Mouse (Mus musculus) effector memory CD4-positive, alpha-beta T cell, adult 5 months (primary cell): ENCODE measurements around the gene Tmprss7. TPM values are rescaled to one million over a fixed set of nuclear protein-coding genes. Genes with fewer than 3 reads are reported as not detected.

Source experiments
- polyA plus RNA-seq: library from polyadenylated mRNA; unstranded; fragments of 100-300 nt; shearing (Covaris generic); gene quantifications from one replicate; pipeline ENCODE4 v1.2.1, GENCODE M21; 2017

Tmprss7 gene
- not detected for polyA plus RNA-seq

DNA sequence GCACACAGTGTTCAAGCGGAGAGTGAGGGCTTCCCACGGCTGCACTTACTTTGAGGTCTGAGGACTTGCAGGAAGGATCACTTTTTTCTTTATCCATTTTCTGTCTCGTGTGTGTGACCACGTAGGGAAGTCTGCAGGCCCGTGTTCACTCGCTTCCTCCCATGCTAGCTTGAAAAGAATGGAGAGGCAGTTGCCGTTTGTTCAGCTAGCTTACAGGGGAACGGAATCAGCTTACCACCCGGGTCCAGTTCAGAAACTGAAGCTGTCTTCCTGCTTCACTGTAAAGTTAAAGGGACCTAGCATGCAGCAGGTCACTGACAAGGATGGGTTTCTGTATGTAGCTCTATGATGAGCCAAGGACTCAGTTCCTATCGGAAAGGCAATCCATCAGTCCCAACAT is at the start of gene Tmprss7:
Tmprss7 (minus strand) TSS at position 101 of the 400 bp plus-strand sequence.

DNA sequence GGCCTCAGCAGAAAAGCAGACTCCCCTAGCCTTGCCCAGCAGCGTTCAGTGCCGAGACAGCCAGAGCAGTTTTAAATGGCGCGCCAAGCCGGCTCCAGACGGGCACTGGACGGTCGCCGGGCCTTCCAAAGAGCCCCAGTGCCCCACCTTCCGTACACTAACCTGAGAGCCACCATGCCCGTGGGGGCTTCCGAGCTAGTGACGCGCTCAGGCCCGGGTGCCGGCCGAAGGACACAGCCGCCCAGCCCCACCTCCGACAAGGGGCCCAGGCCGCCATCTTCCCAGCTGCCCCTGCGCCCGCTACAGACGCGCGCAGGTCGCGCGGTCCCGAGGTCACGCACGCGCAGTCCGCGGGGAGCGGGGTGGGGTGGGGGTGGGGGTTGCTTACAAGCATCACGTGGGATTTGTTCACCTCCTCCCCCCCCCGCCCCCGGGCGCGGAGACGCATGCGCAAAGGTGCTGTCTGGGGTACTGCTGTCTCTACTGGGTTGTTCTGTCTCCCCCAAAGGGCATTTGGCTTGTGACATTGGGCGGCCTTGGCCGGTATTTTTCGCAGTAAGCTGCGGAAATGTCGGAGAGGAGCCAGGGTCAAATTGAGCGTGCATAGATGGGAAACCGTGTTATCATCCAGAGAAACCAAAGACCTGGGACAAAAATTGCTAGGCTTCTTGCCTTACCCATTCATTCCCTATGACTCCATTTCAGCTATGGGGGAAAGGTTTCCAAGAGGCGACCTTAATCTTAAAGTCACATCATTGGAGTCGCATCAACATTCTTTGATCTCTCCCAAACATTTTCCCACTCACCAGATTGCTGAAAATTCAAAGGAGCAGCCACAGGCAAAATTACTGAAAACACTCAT is 49.4 kb upstream of the Tmprss7 start, which contains the start of gene Abhd10:
Abhd10 (minus strand) TSS at position 341 of the 862 bp plus-strand sequence.

DNA sequence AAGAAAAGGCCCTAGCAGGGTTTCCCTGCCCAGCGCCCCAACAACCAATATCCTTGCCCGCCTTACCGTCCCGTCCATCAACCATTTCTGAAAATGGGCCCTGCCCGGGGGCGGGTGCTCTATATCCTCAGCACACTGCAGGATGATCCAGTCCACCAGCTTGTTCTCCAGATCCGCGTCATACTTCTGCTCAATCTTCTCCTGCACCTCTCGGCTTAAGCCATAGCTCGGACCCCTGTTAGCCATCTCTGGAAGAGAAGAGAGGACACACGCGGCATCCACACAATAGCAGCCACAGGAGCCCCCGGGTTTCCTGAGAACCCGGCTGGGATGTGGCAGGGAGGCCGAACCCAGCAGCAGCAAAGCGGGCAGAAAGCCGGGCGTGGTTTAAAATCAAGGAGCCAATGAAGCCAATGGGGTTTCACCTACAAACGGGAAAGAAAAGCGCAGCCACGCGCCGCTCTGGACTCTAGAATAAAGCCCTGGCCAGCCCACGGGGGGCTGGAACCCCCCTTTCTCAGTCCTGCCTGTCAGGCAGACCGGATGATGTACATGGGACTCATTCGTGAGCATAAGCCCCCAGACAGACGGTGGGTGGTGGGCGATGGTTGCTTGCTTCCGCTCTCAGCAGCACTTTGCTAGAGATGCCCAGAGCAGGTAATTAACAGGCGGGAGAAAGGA is 30.7 kb upstream of the Tmprss7 start, which contains the start of gene Tagln3:
Tagln3 (minus strand) TSS at position 548 of the 681 bp plus-strand sequence.

DNA sequence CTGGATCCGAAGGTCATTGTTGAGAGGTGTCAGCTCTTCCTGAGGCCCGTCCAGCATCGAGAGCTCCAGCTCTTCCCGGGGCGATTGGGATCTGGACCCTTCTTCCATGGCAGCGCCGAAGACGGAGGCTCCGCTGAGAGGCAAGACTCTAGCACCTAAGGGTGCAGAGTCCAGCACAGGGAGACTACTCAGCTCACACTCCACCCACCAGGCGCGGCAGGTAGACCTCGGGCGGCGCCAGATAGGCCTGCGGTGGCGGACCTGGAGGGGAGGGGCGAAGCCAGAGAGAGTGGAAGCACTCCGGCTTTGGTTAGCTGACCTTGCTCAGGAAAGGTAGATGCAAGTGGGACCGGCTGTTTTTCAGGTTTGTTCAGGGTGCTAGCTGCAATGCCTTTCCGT is 39.5 kb downstream of the Tmprss7 start, which contains the start of gene BC016579:
BC016579 (minus strand) TSS at position 135 of the 399 bp plus-strand sequence.

GRCm38 (mm10) chr16:45610267-45610666 is 83.2 kb downstream of the Tmprss7 start, which contains the start of gene Gcsam:
Gene Gcsam (plus strand): TSS chr16:45610380.

Other genes with a start within 250 kb of the Tmprss7 start
- gene Gm609, start 200.7 kb downstream of the Tmprss7 start, polyA plus RNA-seq: not detected
- not detected for gene Gm17783, start 161.6 kb downstream of the Tmprss7 start, polyA plus RNA-seq
- gene Slc9c1, start 158.3 kb downstream of the Tmprss7 start, polyA plus RNA-seq: not detected
- gene Gcsam, start 83.3 kb downstream of the Tmprss7 start, polyA plus RNA-seq: 0.15 TPM
- gene BC016579, start 39.6 kb downstream of the Tmprss7 start, polyA plus RNA-seq: not detected
- not detected for gene Tagln3, start 30.9 kb upstream of the Tmprss7 start, polyA plus RNA-seq
- 32.6 TPM for gene Abhd10, start 49.3 kb upstream of the Tmprss7 start, polyA plus RNA-seq